Mouse (Mus musculus): ENCODE data around the gene Calca. TPM values are rescaled to one million over a fixed set of nuclear protein-coding genes. Genes with fewer than 3 reads are reported as not detected.

Gene Calca
- total and polyA plus RNA-seq, 3 experiments = not detected

Other genes with a start within 250 kb of the Calca start
- gene Pde3b, start 221.1 kb downstream of the Calca start, total RNA-seq (2012; rRNA removed) = 4.5 and 5.5 TPM in 2 replicates
- gene Pde3b, start 221.1 kb downstream of the Calca start, polyA plus RNA-seq (2012; ENCODE audit: insufficient read depth in 1 of 2, insufficient read length in 2 of 2, low read depth in 1 of 2, low replicate concordance in 2 of 2, missing spikeins in 1 of 2) = 10 to 100 TPM in 1 of 2 experiments, 1 to 10 TPM in 1; 9.9 to 36.6 TPM
- gene Cyp2r1, start 73.4 kb downstream of the Calca start, total RNA-seq (2012; rRNA removed) = not detected in 2 replicates
- gene Cyp2r1, start 73.4 kb downstream of the Calca start, polyA plus RNA-seq (2012; ENCODE audit: insufficient read depth in 1 of 2, insufficient read length in 2 of 2, low read depth in 1 of 2, low replicate concordance in 2 of 2, missing spikeins in 1 of 2) = not detected
- not detected in 2 replicates for gene Calcb, start 82.3 kb upstream of the Calca start, total RNA-seq (2012; rRNA removed)
- gene Calcb, start 82.3 kb upstream of the Calca start, polyA plus RNA-seq (2012; ENCODE audit: insufficient read depth in 1 of 2, insufficient read length in 2 of 2, low read depth in 1 of 2, low replicate concordance in 2 of 2, missing spikeins in 1 of 2) = not detected
- not detected in 2 replicates for gene Insc, start 107.3 kb upstream of the Calca start, total RNA-seq (2012; rRNA removed)
- gene Insc, start 107.3 kb upstream of the Calca start, polyA plus RNA-seq (2012; ENCODE audit: insufficient read depth in 1 of 2, insufficient read length in 2 of 2, low read depth in 1 of 2, low replicate concordance in 2 of 2, missing spikeins in 1 of 2) = not detected

Measured in MEL (cell line).